Mouse (Mus musculus): ENCODE data around the gene Gipc2.
A peak's percentile ranks its signal among the peaks of the same experiment; 100 is the strongest.

The Gipc2 gene

GRCm38 (mm10) chr3:152119987-152120386 is 46.0 kb downstream of the Gipc2 start:
- no peak for DNase-seq (ENCODE audit: low spot score)

- no peak for DNase-seq (ENCODE audit: low spot score)
These were observed 48.1 kb downstream of the Gipc2 start for GRCm38 (mm10) chr3:152117941-152118340.

GRCm38 (mm10) chr3:152116140-152116539 is 49.9 kb downstream of the Gipc2 start:
- DNase-seq (ENCODE audit: low spot score), result no peak

- DNase-seq (ENCODE audit: low spot score), result peak; percentile 78
These were observed 51.2 kb downstream of the Gipc2 start for GRCm38 (mm10) chr3:152114786-152115185.

- DNase-seq (ENCODE audit: low spot score), result no peak
These were observed 51.8 kb downstream of the Gipc2 start for GRCm38 (mm10) chr3:152114222-152114621.

DNA sequence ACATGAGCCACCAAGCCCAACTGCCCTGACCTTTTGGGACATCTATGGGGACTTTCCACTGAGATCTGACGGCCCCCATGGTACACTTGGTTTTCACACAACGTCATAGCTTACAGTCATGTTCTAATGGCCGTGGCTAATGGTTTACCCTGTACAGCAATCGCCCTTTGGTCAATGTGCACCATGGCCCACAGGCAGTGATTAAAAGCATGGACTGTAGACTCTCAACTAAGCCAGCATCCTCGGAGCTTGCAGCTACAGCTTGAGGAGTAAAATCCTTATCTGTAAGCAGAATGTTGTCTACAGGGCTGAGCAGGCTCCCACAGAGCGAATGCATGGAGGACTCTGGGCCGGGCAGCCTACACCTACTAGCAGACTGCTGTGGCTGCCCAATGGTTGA is 52.5 kb downstream of the Gipc2 start:
- no peak for DNase-seq (ENCODE audit: low spot score)

GRCm38 (mm10) chr3:152112664-152113063 is 53.4 kb downstream of the Gipc2 start:
- DNase-seq (ENCODE audit: low spot score), result no peak

DNA sequence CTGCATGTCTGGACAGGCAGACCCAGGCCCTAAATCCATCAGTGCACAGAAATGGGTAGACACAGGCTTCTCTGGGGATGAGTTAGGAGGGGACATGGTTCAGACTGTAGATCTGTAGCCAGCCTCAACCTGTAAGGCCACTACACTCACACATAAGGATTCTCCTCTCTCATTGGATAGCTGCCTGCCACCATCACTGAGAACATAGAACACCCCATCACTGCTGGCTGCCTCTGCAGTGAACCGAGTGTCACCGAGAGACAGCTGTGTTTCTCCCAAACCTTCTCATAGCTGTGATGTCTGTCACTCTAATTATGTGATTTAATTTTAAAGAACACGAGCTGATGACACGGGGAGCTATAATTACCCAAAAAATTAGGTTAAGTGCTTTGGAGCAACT is 54.5 kb downstream of the Gipc2 start:
- no peak for DNase-seq (ENCODE audit: low spot score)

- DNase-seq (ENCODE audit: low spot score), result peak; percentile 84
These were observed 54.9 kb downstream of the Gipc2 start for GRCm38 (mm10) chr3:152111081-152111480.

DNA sequence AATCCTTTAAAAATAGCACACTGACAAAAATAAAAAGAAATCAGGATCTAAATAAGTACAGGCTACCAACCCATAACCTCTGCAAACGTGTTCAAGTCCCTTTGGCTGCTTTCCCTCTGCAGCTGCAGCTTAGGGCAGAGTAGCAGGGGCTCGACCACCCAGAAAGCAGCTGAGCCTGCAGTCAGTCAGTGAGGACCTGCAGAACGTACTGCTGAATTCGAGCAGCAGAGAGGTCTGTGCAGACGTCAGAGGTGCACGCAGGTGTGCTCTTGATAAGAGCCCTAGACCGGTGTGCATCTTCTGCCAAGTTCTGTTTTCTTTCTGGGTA is 56.8 kb downstream of the Gipc2 start:
- no peak for DNase-seq (ENCODE audit: low spot score)

GRCm38 (mm10) chr3:152108560-152109259 is 57.3 kb downstream of the Gipc2 start:
- DNase-seq (ENCODE audit: low spot score), result no peak

DNA sequence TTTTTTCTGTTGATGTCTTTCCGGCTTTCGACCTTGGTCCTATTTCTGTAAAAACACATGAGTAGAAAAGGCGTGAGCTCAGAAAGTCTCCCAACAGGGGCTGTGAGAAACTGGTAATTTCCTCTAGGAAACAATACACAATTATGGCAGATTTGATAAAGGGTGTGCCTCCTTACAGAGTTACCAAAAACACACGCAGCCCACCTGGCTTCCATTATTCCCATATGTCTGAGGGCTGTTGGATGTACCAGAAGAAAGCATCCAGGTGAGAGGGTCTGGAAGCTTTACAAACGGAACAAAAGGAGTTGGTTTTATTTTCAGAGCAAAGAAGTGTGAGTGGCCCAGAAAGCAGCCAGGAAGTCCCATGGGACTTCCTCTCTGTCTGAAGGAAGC is 58.0 kb downstream of the Gipc2 start:
- DNase-seq (ENCODE audit: low spot score), result no peak

DNA sequence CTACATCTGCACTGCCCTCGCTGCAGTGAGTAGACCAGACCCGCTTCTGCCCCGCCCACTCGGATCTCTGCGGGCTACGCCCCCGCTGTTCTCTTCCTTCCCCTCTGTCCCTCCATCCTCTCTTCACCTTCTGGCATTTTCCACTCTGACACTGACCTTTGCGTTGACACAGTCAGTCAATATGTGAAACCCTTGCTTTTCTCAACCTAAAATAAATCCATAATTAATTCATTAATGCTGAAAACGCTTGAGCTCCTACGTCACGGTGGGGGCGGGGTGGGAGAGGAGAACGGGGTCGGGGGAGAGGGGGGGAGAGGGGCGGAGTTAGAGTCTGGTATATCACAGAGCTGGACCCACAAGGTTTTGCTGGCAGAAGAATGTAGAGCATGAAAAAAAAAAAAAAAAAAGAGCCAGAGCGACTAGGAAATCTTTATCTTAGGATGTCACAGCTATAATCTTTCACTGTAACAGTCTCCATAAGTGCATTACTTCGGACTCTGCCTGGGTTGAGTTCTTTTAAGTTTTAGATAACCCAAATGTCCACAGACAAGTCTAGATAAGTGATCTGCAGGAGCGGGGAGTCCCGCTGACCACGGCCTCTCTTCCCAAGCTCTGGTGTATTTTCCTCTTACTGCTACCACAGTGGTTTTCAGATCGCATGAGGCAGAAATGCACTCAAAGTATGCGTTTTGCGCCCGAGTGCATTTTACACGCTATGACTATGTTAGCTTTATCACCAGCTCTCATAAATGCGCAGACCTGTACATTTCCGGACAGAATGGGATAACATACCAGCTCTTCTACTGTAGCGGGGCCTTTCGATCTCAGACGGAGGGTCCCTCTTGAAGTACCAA is 58.7 kb downstream of the Gipc2 start:
- DNase-seq (ENCODE audit: low spot score), result peak; percentile 56

- DNase-seq (ENCODE audit: low spot score), result no peak
These were observed 59.5 kb downstream of the Gipc2 start for GRCm38 (mm10) chr3:152106225-152107148.

DNA sequence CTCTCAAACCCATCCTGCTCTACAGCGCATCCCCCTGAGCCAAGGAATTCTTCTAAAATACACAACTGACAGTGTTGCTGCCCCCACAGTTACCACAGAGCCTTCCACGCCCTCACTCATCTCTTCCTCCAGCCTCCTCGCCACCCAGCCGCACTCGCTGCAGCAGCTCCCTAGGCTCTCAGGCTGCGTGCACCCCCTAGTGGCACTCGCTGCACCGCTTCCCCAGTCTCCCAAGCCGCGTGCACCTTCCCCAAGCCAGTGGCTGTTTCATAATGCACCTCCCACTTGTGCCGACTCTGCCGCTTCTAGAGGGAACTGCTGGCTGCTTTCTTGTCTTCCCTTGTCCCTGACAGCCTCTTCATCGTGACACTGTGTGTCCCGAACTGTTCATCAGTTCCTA is 60.7 kb downstream of the Gipc2 start:
- peak; percentile 79 for DNase-seq (ENCODE audit: low spot score)

DNA sequence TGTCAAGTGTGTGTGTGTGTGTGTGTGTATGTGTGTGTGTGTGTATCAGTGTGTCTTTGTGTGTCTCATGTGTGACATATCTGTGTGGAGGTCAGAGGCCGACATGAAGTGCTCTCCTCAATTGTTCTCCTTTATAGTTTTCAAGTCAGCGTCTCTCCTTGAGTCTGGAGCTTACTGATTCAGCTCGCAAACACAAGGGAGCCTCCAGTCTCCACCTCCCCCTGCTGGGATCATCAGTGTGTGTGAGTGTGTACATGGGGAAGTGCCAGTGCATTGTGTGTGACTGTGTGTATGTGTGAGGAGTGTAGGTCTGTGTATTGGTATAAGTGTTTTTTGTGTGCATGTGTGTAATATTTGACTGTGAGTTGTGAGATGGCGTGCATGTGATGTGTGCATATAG is 62.6 kb downstream of the Gipc2 start:
- DNase-seq (ENCODE audit: low spot score), result no peak

DNA sequence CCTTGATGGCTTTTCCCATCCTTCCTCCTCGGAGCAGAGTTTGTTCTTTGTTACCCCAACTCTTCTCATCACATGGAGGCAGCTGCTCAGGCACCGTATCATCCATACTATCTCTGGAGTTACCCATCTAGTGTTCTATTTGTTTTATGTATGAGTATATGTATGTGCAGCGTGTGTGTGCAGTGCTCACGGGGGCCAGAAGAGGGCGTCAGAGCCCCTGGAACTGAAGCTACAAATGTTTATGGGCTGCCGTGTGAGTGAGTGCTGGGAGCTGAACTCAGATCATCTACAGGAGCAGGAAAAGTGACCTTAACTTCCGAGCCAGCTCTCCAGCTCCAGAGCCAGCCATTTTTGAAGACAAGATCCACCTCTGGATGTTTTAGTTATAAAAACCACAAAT is 64.6 kb downstream of the Gipc2 start:
- no peak for DNase-seq (ENCODE audit: low spot score)

GRCm38 (mm10) chr3:152100119-152100818 is 65.8 kb downstream of the Gipc2 start:
- DNase-seq (ENCODE audit: low spot score), result peak; percentile 34

DNA sequence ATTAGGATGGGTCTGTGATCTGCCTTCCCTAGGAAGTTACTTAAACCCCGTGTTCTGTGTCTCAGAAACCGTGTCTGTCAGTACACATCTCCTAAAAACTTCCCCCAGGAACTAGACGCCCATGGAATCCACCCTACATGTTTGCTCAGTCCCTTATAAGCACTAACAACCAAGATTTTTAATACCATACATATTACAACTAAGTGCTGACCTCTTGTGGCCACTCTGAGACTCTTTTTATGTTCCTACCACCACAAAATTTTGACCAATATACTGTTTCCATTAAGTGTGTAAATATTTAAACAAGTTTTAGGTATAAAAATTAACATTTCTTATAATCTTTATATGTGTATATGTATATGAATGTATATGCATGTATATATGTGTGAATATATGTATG is 71.0 kb downstream of the Gipc2 start:
- DNase-seq (ENCODE audit: low spot score), result no peak

DNA sequence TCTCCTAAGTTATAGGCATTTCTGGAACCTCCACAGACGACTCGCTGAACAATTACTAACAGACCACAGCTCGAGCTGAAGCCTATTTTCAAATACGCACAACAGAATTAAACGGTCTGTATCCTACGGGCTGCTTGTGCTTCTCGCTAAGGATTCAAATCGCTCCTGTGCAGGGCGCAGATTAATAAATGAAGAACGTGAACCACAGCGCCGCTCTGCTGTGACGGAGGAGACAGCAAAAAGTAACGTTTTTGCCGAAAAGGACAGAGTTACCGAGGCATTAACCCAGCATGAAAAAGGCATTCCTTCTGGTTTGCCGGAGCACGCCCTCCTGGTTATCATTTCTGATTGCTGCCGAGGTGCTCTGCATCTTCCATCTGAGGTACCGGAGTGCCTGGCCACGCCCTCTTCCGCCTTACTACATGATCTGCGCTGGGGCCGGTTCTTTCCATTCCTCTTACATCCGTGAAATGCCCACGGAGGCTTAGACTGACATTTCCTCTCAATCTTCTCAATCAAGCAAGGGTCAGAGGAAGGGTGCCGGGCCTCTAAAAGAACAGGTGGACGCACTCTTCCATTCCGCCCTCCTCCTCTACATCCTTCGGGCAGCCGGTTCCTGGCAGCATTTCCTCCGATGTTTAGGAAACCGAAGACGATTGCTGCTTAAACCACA is 73.5 kb downstream of the Gipc2 start:
- no peak for DNase-seq (ENCODE audit: low spot score)

DNA sequence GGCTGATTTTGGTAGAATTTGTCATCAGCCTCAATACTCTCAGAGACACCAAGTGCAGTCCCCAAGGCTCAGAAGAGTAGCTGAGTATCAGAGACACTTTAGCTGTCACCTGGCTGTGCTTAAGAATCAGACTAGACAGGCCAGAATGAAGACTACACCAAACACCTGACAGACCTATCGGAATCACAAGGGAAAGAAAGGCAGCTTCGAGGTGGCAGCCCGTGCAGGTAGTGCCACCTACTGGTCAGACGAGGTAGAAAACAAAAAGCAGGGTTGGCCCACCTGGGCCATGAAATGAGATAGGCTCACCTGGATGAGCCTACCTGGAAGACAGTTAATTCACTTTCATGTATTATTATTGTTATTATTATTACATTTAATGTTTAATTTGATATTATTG is 76.9 kb downstream of the Gipc2 start:
- DNase-seq (ENCODE audit: low spot score), result peak; percentile 67

All from testis, postnatal 10 days (tissue).